Mouse (Mus musculus): ENCODE results near the gene Wdr24. TPM values are rescaled to one million over a fixed set of nuclear protein-coding genes. Genes with fewer than 3 reads are reported as not detected.

Wdr24 gene
- polyA plus RNA-seq, 1 experiment from 2014 or later = 24.7 TPM

- no peak overlapping the region for H3K9ac ChIP-seq (ENCODE audit: low read length)
- no peak for ATAC-seq (ENCODE audit: insufficient read depth, low FRiP score)
- WGBS = 91% methylated on average over 22 of the region's 22 CpGs
- no peak overlapping the region for H3K4me3 ChIP-seq (replicated peaks; ENCODE audit: low read length)
- H3K27me3 ChIP-seq (ENCODE audit: control insufficient read depth, insufficient read depth, low read length) = no peaks in the 10 kb centered on the region
- H3K27ac ChIP-seq (ENCODE audit: low read length) = no peak overlapping the region; the same call in 1 of the 2 replicates
- H3K36me3 ChIP-seq (ENCODE audit: control insufficient read depth, insufficient read depth, low read length) = peaks cover 23% of the 10 kb centered on the region
- no peak overlapping the region for H3K4me2 ChIP-seq (ENCODE audit: low read depth, low read length)
- H3K4me1 ChIP-seq (ENCODE audit: control insufficient read depth, insufficient read depth, low read length) = peaks cover 44% of the 10 kb centered on the region
- H3K9me3 ChIP-seq (replicated peaks; ENCODE audit: control insufficient read depth, low read length) = no peaks in the 10 kb centered on the region
Observed at GRCm38 (mm10) chr17:25827546-25828222, 4.3 kb downstream of the Wdr24 start.

GRCm38 (mm10) chr17:25828223-25828594 is 4.8 kb downstream of the Wdr24 start:
- peaks cover 23% of the 10 kb centered on the region for H3K36me3 ChIP-seq (ENCODE audit: control insufficient read depth, insufficient read depth, low read length)
- H3K4me1 ChIP-seq (ENCODE audit: control insufficient read depth, insufficient read depth, low read length) = peaks cover 44% of the 10 kb centered on the region
- H3K9ac ChIP-seq (ENCODE audit: low read length) = peak overlapping the region; percentile 87
- peak overlapping the region; percentile 91 for H3K4me2 ChIP-seq (ENCODE audit: low read depth, low read length)
- ATAC-seq (ENCODE audit: insufficient read depth, low FRiP score) = no peak
- no peaks in the 10 kb centered on the region for H3K9me3 ChIP-seq (replicated peaks; ENCODE audit: control insufficient read depth, low read length)
- H3K27me3 ChIP-seq (ENCODE audit: control insufficient read depth, insufficient read depth, low read length) = no peaks in the 10 kb centered on the region
- 82% methylated on average over 8 of the region's 8 CpGs for WGBS
- peak overlapping the region; percentile 74 for H3K4me3 ChIP-seq (replicated peaks; ENCODE audit: low read length)
- H3K27ac ChIP-seq (ENCODE audit: low read length) = peak overlapping the region; percentile 93

GRCm38 (mm10) chr17:25828712-25829557 is 5.5 kb downstream of the Wdr24 start, which contains the start of gene Jmjd8:
Gene Jmjd8, plus strand, starts transcription at chr17:25828867.
- peak; percentile 21; the same call in 1 of the 2 replicates for ATAC-seq (ENCODE audit: insufficient read depth, low FRiP score)
- peaks cover 23% of the 10 kb centered on the region for H3K36me3 ChIP-seq (ENCODE audit: control insufficient read depth, insufficient read depth, low read length)
- under 1% methylated on average over 32 of the region's 32 CpGs for WGBS
- H3K4me2 ChIP-seq (ENCODE audit: low read depth, low read length) = peak within 1 kb of the TSS; percentile 91
- H3K27me3 ChIP-seq (ENCODE audit: control insufficient read depth, insufficient read depth, low read length) = no peaks in the 10 kb centered on the region
- H3K4me1 ChIP-seq (ENCODE audit: control insufficient read depth, insufficient read depth, low read length) = peaks cover 45% of the 10 kb centered on the region
- peak within 1 kb of the TSS; percentile 93 for H3K27ac ChIP-seq (ENCODE audit: low read length)
- peak within 1 kb of the TSS; percentile 87 for H3K9ac ChIP-seq (ENCODE audit: low read length)
- no peaks in the 10 kb centered on the region for H3K9me3 ChIP-seq (replicated peaks; ENCODE audit: control insufficient read depth, low read length)
- peak within 1 kb of the TSS; percentile 74 for H3K4me3 ChIP-seq (replicated peaks; ENCODE audit: low read length)

- 28% methylated on average over 8 of the region's 8 CpGs for WGBS
- Histone ChIP-seq H3K27ac (ENCODE audit: low read length) (peak overlapping the region; percentile 93), H3K4me3 (replicated peaks; ENCODE audit: low read length) (peak overlapping the region; percentile 74), H3K4me2 (ENCODE audit: low read depth, low read length) (peak overlapping the region; percentile 91), H3K27me3 (ENCODE audit: control insufficient read depth, insufficient read depth, low read length) (no peaks in the 10 kb centered on the region), H3K4me1 (ENCODE audit: control insufficient read depth, insufficient read depth, low read length) (peaks cover 45% of the 10 kb centered on the region), H3K9ac (ENCODE audit: low read length) (peak overlapping the region; percentile 87), H3K9me3 (replicated peaks; ENCODE audit: control insufficient read depth, low read length) (no peaks in the 10 kb centered on the region), H3K36me3 (ENCODE audit: control insufficient read depth, insufficient read depth, low read length) (peaks cover 23% of the 10 kb centered on the region)
- ATAC-seq (ENCODE audit: insufficient read depth, low FRiP score) = no peak
Observed at GRCm38 (mm10) chr17:25829558-25830017, 6.2 kb downstream of the Wdr24 start.

- 79% methylated on average over 4 of the region's 4 CpGs for WGBS
Observed at GRCm38 (mm10) chr17:25830200-25830753, 6.8 kb downstream of the Wdr24 start.

GRCm38 (mm10) chr17:25830806-25831431 is 7.5 kb downstream of the Wdr24 start:
- ATAC-seq (ENCODE audit: insufficient read depth, low FRiP score) = no peak
- H3K27ac ChIP-seq (ENCODE audit: low read length) = no peak overlapping the region
- H3K9me3 ChIP-seq (replicated peaks; ENCODE audit: control insufficient read depth, low read length) = no peaks in the 10 kb centered on the region
- WGBS = 81% methylated on average over 14 of the region's 14 CpGs
- H3K4me2 ChIP-seq (ENCODE audit: low read depth, low read length) = peak overlapping the region; percentile 88; the same call in 1 of the 2 replicates
- peaks cover 49% of the 10 kb centered on the region for H3K4me1 ChIP-seq (ENCODE audit: control insufficient read depth, insufficient read depth, low read length)
- H3K27me3 ChIP-seq (ENCODE audit: control insufficient read depth, insufficient read depth, low read length) = no peaks in the 10 kb centered on the region
- peaks cover 29% of the 10 kb centered on the region for H3K36me3 ChIP-seq (ENCODE audit: control insufficient read depth, insufficient read depth, low read length)
- 0 out of 2 replicates have a peak overlapping the region, but pooled peaks have one; percentile 10 for H3K9ac ChIP-seq (ENCODE audit: low read length)
- H3K4me3 ChIP-seq (replicated peaks; ENCODE audit: low read length) = no peak overlapping the region

More at GRCm38 (mm10) chr17:25830200-25830753, 6.8 kb downstream of the Wdr24 start:
- Histone ChIP-seq H3K9ac (ENCODE audit: low read length) (peak overlapping the region; percentile 87), H3K4me1 (ENCODE audit: control insufficient read depth, insufficient read depth, low read length) (peaks cover 45% of the 10 kb centered on the region), H3K27me3 (ENCODE audit: control insufficient read depth, insufficient read depth, low read length) (no peaks in the 10 kb centered on the region), H3K9me3 (replicated peaks; ENCODE audit: control insufficient read depth, low read length) (no peaks in the 10 kb centered on the region), H3K27ac (ENCODE audit: low read length) (peak overlapping the region; percentile 93), H3K4me2 (ENCODE audit: low read depth, low read length) (peak overlapping the region; percentile 91), H3K4me3 (replicated peaks; ENCODE audit: low read length) (peak overlapping the region; percentile 74; the same call in 1 of the 2 replicates), H3K36me3 (ENCODE audit: control insufficient read depth, insufficient read depth, low read length) (peaks cover 30% of the 10 kb centered on the region)
- ATAC-seq (ENCODE audit: insufficient read depth, low FRiP score) = no peak

GRCm38 (mm10) chr17:25831451-25832281 is 8.2 kb downstream of the Wdr24 start:
- Histone ChIP-seq H3K4me1 (ENCODE audit: control insufficient read depth, insufficient read depth, low read length) (peaks cover 57% of the 10 kb centered on the region), H3K27ac (ENCODE audit: low read length) (peak overlapping the region; percentile 95), H3K9ac (ENCODE audit: low read length) (peak overlapping the region; percentile 92), H3K4me3 (replicated peaks; ENCODE audit: low read length) (peak overlapping the region; percentile 90), H3K36me3 (ENCODE audit: control insufficient read depth, insufficient read depth, low read length) (peaks cover 28% of the 10 kb centered on the region), H3K4me2 (ENCODE audit: low read depth, low read length) (peak overlapping the region; percentile 88), H3K27me3 (ENCODE audit: control insufficient read depth, insufficient read depth, low read length) (no peaks in the 10 kb centered on the region), H3K9me3 (replicated peaks; ENCODE audit: control insufficient read depth, low read length) (no peaks in the 10 kb centered on the region)
- no peak for ATAC-seq (ENCODE audit: insufficient read depth, low FRiP score)
- 48% methylated on average over 21 of the region's 21 CpGs for WGBS

Data from stomach, embryonic 16.5 days (tissue).